Mouse (Mus musculus): ENCODE results near the gene Creb3l1. TPM values are rescaled to one million over a fixed set of nuclear protein-coding genes. Genes with fewer than 3 reads are reported as not detected.
A peak's percentile ranks its signal among the peaks of the same experiment; 100 is the strongest.

Creb3l1 gene
- total and polyA plus RNA-seq, 2 experiments from 2014 or later, result 3.8 to 4.2 TPM

GRCm38 (mm10) chr2:91996006-91996405 is 28.3 kb downstream of the Creb3l1 start:
- Histone ChIP-seq H3K27ac (ENCODE audit: low read depth) (no peak overlapping the region), H3K9me3 (replicated peaks; ENCODE audit: control insufficient read depth, low read length) (no peaks in the 10 kb centered on the region), H3K4me1 (ENCODE audit: control insufficient read depth, insufficient read depth) (no peaks in the 10 kb centered on the region), H3K4me3 (ENCODE audit: low read depth, low read length) (no peak overlapping the region), H3K27me3 (ENCODE audit: control insufficient read depth, insufficient read depth, low read length) (no peaks in the 10 kb centered on the region), H3K36me3 (replicated peaks; ENCODE audit: control insufficient read depth, insufficient read depth, low read length) (no peaks in the 10 kb centered on the region), H3K9ac (replicated peaks; ENCODE audit: low read depth, low read length) (no peak overlapping the region), H3K4me2 (ENCODE audit: low read depth, low read length) (no peak overlapping the region)
- DNase-seq (ENCODE audit: low spot score) (no peak), ATAC-seq (ENCODE audit: insufficient read depth, low read depth) (no peak)
- no peak for TF ChIP-seq EP300 (IDR thresholded peaks at IDR 0.05; ENCODE audit: low read depth)
- no peak for TF ChIP-seq CTCF (IDR thresholded peaks at IDR 0.05; ENCODE audit: low read depth)
- WGBS, result 88% methylated on average over 5 of the region's 5 CpGs

- no peak overlapping the region for H3K4me3 ChIP-seq (ENCODE audit: low read depth, low read length)
- H3K9me3 ChIP-seq (replicated peaks; ENCODE audit: control insufficient read depth, low read length), result no peaks in the 10 kb centered on the region
- WGBS, result 68% methylated on average over 3 of the region's 3 CpGs
- no peak overlapping the region for H3K9ac ChIP-seq (replicated peaks; ENCODE audit: low read depth, low read length)
- no peaks in the 10 kb centered on the region for H3K4me1 ChIP-seq (ENCODE audit: control insufficient read depth, insufficient read depth)
- H3K27ac ChIP-seq (ENCODE audit: low read depth), result no peak overlapping the region
- no peaks in the 10 kb centered on the region for H3K27me3 ChIP-seq (ENCODE audit: control insufficient read depth, insufficient read depth, low read length)
- DNase-seq (ENCODE audit: low spot score) (no peak), ATAC-seq (ENCODE audit: insufficient read depth, low read depth) (no peak)
- no peak overlapping the region for H3K4me2 ChIP-seq (ENCODE audit: low read depth, low read length)
- TF ChIP-seq EP300 (IDR thresholded peaks at IDR 0.05; ENCODE audit: low read depth) (no peak), CTCF (IDR thresholded peaks at IDR 0.05; ENCODE audit: low read depth) (no peak)
- 0 out of 2 replicates have a peak, but pooled peaks cover 3% of the 10 kb centered on the region for H3K36me3 ChIP-seq (replicated peaks; ENCODE audit: control insufficient read depth, insufficient read depth, low read length)
Observed at GRCm38 (mm10) chr2:91993409-91993808, 30.9 kb downstream of the Creb3l1 start.

GRCm38 (mm10) chr2:91989750-91990149 is 34.6 kb downstream of the Creb3l1 start:
- ATAC-seq (ENCODE audit: insufficient read depth, low read depth) (no peak), DNase-seq (ENCODE audit: low spot score) (no peak)
- no peak overlapping the region for H3K27ac ChIP-seq (ENCODE audit: low read depth)
- no peak overlapping the region for H3K4me2 ChIP-seq (ENCODE audit: low read depth, low read length)
- H3K9ac ChIP-seq (replicated peaks; ENCODE audit: low read depth, low read length), result no peak overlapping the region
- 0 out of 2 replicates have a peak, but pooled peaks cover 3% of the 10 kb centered on the region for H3K36me3 ChIP-seq (replicated peaks; ENCODE audit: control insufficient read depth, insufficient read depth, low read length)
- TF ChIP-seq EP300 (IDR thresholded peaks at IDR 0.05; ENCODE audit: low read depth), result no peak
- TF ChIP-seq CTCF (IDR thresholded peaks at IDR 0.05; ENCODE audit: low read depth), result peak; percentile 15; the same call in 1 of the 2 replicates
- H3K4me1 ChIP-seq (ENCODE audit: control insufficient read depth, insufficient read depth), result peaks cover 4% of the 10 kb centered on the region; the same call in 1 of the 2 replicates
- no peaks in the 10 kb centered on the region for H3K27me3 ChIP-seq (ENCODE audit: control insufficient read depth, insufficient read depth, low read length)
- H3K4me3 ChIP-seq (ENCODE audit: low read depth, low read length), result no peak overlapping the region
- H3K9me3 ChIP-seq (replicated peaks; ENCODE audit: control insufficient read depth, low read length), result no peaks in the 10 kb centered on the region

GRCm38 (mm10) chr2:91987542-91987941 is 36.8 kb downstream of the Creb3l1 start:
- peak; percentile 94 for TF ChIP-seq CTCF (IDR thresholded peaks at IDR 0.05; ENCODE audit: low read depth)
- no peak for TF ChIP-seq EP300 (IDR thresholded peaks at IDR 0.05; ENCODE audit: low read depth)
- 1% methylated on average over 3 of the region's 3 CpGs for WGBS
- Histone ChIP-seq H3K9ac (replicated peaks; ENCODE audit: low read depth, low read length) (no peak overlapping the region), H3K4me3 (ENCODE audit: low read depth, low read length) (no peak overlapping the region), H3K27ac (ENCODE audit: low read depth) (no peak overlapping the region), H3K27me3 (ENCODE audit: control insufficient read depth, insufficient read depth, low read length) (no peaks in the 10 kb centered on the region), H3K36me3 (replicated peaks; ENCODE audit: control insufficient read depth, insufficient read depth, low read length) (0 out of 2 replicates have a peak, but pooled peaks cover 3% of the 10 kb centered on the region), H3K4me2 (ENCODE audit: low read depth, low read length) (no peak overlapping the region), H3K9me3 (replicated peaks; ENCODE audit: control insufficient read depth, low read length) (no peaks in the 10 kb centered on the region), H3K4me1 (ENCODE audit: control insufficient read depth, insufficient read depth) (peaks cover 10% of the 10 kb centered on the region)
- ATAC-seq (ENCODE audit: insufficient read depth, low read depth) (no peak; the same call in 1 of the 2 replicates), DNase-seq (ENCODE audit: low spot score) (peak; percentile 60)

- Histone ChIP-seq H3K9me3 (replicated peaks; ENCODE audit: control insufficient read depth, low read length) (no peaks in the 10 kb centered on the region), H3K4me3 (ENCODE audit: low read depth, low read length) (no peak overlapping the region), H3K27ac (ENCODE audit: low read depth) (no peak overlapping the region; the same call in 1 of the 2 replicates), H3K4me2 (ENCODE audit: low read depth, low read length) (no peak overlapping the region), H3K9ac (replicated peaks; ENCODE audit: low read depth, low read length) (no peak overlapping the region), H3K27me3 (ENCODE audit: control insufficient read depth, insufficient read depth, low read length) (no peaks in the 10 kb centered on the region), H3K36me3 (replicated peaks; ENCODE audit: control insufficient read depth, insufficient read depth, low read length) (0 out of 2 replicates have a peak, but pooled peaks cover 3% of the 10 kb centered on the region), H3K4me1 (ENCODE audit: control insufficient read depth, insufficient read depth) (peaks cover 10% of the 10 kb centered on the region)
- ATAC-seq (ENCODE audit: insufficient read depth, low read depth) (peak; percentile 34; the same call in 1 of the 2 replicates), DNase-seq (ENCODE audit: low spot score) (no peak)
- WGBS, result 13% methylated on average over 5 of the region's 5 CpGs
- no peak for TF ChIP-seq EP300 (IDR thresholded peaks at IDR 0.05; ENCODE audit: low read depth)
- TF ChIP-seq CTCF (IDR thresholded peaks at IDR 0.05; ENCODE audit: low read depth), result peak; percentile 48
Observed at GRCm38 (mm10) chr2:91986071-91986470, 38.2 kb downstream of the Creb3l1 start.

Data from heart, postnatal 0 days (tissue).